Mouse (Mus musculus): ENCODE measurements around the gene Cnnm2.

Gene Cnnm2

DNA sequence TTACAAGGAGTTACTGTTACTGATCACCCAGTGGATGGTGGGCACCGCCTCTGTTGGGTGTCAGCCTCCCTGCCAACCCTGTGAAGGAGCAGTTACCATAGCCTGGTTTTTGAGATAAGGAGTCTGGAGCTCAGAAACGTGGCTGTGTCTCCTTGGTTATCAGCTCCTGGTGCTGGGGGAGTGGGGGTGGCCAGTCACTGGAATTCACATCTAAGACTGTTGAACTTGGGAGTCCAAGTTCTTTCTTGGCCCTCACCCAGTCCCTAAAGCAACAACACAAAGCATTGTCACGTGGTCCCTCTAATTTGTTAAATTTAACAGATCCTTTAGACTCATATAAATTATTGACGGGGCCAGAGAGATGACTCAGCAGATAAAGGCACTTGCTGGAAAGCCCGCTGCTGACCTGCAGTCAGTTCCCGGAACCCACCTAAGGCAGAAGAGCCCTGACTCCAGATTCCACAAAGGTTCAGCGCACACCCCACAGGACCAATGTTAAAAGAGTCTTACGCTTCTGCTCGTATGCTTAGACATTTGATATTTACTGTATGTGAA, 88.1 kb downstream of the Cnnm2 start:
- DNase-seq: no peak

DNA sequence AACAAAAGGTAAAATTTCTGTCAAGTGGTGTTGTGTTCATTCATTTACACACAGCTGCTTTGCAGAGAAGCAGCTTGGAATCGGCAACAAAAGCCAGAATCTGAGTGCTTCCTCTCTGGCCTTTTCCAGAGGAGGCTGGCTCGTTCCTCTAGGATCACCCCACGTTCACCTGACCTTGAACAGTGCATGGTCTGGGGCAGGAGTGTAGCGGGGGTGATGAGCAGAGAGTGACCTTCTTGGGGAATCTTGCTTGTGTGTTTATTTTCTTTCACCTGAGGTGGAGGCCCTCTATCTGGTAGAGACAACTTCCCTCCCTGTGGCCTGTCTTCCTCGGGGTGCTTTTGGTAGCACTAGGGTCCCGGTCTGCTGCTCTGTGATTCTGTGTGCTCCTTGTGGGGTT, 94.8 kb downstream of the Cnnm2 start:
- no peak for DNase-seq

DNA sequence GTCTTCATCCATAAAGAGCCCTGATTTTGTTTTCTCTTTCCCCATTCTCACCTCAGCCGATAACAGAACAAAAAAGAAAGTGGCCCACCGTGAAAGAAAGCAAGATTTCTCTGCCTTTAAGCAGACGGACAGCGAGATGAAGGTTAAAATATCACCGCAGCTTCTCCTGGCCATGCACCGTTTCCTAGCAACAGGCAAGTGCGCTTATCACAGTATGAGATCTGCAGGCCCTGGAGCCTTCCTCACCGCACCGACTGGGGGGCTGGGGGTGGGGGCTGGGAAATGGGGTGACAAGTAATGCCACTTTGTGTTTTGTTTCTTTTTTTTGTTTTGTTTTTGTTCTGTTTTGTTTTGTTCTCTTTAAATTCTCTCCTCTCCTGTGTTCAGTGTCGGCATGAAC, 95.4 kb downstream of the Cnnm2 start:
- no peak for DNase-seq

DNA sequence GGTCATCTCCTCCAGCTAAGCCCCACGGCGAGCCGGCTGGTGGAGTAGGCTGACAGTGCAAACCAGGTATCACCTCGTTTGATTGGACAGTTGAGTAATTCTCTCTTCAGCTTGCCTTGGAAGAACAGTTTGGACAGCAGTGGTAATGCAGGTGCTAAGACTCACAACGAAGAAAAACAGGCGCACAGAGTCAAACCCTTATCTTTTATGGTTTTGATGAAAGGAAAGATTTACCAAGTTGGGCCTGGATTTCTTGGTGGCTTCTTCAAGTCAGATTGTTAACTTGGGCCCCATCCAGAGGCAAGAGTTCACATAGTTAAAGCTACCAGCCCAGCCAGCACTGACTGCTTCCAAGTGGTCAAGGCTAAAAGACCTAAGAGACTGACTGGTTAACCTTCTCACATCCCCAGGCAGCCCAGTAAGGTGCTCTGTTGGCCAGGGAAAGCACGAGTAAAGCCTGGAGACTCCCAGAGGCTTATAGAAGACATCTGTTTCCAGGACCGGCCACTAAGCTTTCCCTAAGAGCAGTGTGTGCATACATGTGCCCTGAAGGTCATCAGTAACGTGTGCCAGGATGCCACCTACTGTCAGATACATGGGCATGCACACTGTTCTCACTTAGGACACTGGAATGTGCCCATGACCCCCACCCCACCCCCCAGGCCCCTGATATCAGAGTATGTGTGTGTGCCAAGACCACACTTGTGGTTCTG, 96.0 kb downstream of the Cnnm2 start:
- DNase-seq: no peak

GRCm38 (mm10) chr19:46858200-46858599, 96.8 kb downstream of the Cnnm2 start:
- no peak for DNase-seq

- no peak for DNase-seq
Observed at GRCm38 (mm10) chr19:46862556-46862955, 101.2 kb downstream of the Cnnm2 start.

DNA sequence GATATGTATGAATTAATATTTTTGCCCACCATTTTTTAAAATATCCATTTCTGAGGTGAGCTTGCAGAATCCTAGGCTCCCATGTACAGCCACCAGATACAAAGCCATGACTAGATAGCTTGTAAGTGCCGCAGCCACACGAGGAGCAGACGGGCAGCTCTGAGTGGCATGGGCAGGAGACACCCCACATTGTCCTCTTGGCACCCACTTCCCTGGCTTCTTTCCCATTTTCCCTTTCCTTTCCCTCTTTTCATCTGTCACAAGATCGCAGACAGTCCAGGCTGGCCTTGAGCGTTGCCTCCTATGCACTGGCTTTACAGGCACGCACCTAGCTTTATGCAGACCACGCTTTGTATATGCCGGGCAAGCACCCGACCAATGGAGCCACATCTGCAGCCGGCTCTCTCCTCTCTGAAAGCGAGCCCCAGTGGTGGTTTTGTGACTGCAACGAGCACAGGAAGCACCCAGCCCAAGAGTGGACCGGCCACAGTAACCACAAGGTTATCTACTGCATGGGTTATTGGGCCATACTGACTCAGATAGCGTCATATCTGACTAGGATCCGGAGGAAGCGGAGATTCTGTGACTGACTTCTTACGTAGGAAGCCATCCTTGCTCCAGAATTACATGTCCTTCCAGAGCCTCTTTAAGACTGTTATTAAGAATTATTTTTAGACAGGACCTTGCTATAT, 102.0 kb downstream of the Cnnm2 start:
- no peak for DNase-seq

DNA sequence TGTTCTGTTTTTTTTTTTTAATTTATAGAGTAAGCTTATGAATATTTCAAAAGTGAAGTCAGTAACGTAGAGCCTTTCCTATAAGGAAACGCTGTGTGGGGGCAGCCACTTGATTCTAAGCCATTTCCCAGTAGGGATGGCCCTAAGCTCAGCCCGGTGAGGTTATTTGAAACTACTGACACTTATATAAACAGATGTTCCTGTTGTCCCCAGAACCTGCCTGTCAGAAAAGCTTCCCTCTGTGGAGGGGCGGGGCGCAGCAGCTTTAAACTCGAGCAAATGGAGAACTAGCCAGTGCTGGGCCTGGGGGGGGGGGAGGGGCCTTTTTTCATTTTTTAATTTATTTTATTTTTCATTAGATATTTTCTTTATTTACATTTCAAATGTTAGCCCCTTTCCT, 102.7 kb downstream of the Cnnm2 start:
- DNase-seq: no peak

DNA sequence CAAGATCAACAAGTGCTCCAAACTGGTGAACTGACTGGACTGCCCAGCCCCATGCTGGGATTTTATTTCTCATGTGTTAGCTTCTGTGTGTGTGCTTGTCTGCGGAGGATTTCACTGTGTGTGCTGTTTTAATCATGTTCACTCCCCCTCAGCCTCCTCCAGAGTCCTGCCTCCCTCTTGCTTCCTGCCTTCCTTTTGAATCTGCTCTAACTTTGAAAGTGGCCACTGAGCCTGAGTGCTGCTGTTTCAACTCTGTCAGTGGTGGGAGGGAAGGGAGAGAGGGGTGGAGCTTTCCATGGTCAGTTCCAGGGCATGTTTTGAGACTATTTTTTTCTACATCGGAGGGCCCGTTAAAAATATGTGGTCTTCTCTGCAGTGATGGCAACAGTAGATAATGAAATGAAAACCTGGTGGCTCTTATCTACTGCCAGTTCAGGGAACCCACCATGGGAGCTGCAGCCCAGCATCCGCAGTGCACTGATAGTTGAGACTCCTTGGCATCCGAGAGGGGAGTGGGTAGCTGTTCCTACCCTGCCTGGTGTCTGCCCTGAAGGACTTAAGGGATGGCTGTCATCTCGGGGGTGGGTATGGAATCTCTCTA, 103.4 kb downstream of the Cnnm2 start:
- DNase-seq: no peak

GRCm38 (mm10) chr19:46865381-46865780, 104.0 kb downstream of the Cnnm2 start:
- DNase-seq: no peak

GRCm38 (mm10) chr19:46869049-46869448, 107.7 kb downstream of the Cnnm2 start:
- DNase-seq: no peak

DNA sequence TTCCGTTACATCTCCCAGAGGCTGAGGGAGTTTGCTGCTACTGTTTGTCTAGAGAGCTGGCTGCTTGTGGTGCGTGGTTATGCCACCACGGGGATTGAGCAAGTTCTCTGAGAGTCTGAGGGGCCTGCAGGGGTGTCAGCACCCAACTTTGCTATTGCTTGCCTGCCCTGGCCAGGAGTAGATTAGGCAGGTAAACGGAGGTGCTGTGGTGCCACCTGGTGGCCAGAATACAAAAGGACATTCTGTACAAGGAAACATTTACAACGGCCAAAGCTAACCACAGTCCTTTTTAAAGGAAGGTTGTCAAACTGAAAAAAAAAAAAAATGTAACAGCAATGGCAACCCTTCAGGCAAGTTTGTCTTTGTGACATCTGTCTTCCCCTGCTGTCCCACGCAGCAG, 108.1 kb downstream of the Cnnm2 start:
- DNase-seq: peak; percentile 63 to 83

DNA sequence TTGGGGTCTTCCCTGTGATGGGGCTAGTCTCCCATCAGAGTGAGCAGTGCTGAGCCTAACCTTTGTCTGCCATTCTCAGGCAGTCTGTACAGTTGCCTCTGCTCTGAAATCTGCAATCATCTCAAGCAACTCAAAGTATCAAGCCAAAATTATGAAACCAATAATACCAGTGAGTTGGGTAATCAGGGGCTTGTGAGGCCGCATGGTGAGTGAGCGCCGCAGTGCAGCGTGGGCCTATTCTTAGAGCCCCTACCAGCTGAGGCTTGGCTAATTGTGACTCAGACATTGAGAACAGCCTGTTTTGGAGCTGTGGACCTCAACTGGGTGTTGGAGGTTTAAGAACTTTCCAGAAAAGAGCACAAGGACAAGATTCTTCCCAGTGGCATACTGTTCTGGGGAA, 109.7 kb downstream of the Cnnm2 start:
- DNase-seq: no peak

GRCm38 (mm10) chr19:46871651-46872050, 110.3 kb downstream of the Cnnm2 start:
- no peak for DNase-seq

GRCm38 (mm10) chr19:46873924-46874323, 112.5 kb downstream of the Cnnm2 start:
- DNase-seq: no peak

DNA sequence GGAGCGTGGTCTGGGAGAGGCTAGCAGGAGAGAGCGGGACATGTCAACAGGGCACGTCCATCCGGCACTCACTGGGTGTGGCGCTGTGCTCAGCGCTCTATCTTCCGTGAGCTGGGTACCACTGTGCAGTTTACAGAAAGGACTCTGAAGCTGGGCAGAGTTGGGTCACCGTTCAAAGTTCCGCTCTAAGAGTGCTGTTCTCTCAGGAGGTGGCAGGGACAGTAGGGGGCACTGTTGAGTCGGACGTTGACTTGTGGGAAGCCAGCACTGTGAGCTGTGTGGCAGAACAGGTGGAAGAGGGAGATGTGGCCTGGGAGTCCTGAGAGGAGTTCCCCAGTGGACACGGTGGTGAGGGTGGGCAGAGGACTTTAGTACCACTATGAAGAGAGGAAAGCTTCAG, 114.4 kb downstream of the Cnnm2 start:
- peak; percentile 63 to 83 for DNase-seq

GRCm38 (mm10) chr19:46877886-46878285, 116.5 kb downstream of the Cnnm2 start:
- DNase-seq: no peak

GRCm38 (mm10) chr19:46878346-46878745, 117.0 kb downstream of the Cnnm2 start:
- DNase-seq: peak; percentile 32 to 50

GRCm38 (mm10) chr19:46879876-46880275, 118.5 kb downstream of the Cnnm2 start:
- DNase-seq: no peak

GRCm38 (mm10) chr19:46885365-46885764, 124.0 kb downstream of the Cnnm2 start:
- DNase-seq: no peak

GRCm38 (mm10) chr19:46886826-46887225, 125.4 kb downstream of the Cnnm2 start:
- no peak for DNase-seq

DNA sequence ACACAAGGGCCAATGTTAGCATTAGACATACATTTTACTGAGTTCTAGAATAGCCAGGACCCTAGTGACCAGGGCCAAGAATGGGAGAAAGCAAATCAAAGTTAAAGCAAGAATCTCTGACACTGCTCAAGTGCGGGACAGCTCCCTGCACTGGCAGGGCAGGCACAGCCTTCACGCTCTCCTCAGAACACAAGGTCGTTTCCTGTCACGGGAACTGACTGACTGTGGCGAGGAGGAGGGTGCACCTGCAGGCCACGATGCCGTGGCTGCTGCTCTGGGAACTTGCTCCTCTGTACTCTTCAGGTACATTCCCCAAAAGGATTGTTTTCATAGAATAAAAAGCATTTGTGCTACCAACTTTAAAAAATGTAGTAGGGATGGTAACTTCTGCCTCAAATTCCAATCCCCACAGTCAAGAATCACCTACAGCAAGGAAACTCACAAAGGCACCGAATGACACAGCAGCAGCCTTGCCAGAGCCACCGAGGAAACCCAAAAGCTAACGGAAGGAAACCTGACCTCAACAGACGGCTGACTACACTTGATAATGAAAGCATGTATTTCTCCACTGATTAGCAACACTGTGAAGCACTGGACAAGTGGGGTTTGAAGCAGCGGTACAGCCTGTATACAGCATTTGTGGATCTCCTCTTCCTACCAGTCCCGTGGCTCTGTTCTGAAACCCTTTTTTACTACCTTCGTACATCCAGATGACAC, 126.6 kb downstream of the Cnnm2 start:
- DNase-seq: peak in 1 of 2 experiments; percentile 22

DNA sequence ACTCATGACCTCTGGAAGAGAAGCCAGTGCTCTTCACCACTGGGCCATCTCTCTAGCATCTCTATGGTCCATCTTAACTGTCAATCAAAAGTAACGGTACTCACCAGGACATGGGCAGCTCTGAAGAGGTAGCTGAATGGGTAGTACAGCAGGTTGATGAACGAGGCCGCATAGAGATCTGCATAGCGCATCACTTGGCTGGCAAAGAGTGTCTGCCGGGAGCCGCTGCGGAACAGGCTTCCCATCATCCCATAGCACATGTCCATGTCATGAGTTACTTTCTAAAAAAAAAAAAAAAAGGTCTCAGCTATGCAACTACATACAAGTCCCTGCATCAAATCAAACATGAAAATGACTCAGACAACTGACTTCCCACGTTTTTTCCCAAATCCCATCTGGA, 128.3 kb downstream of the Cnnm2 start:
- DNase-seq: no peak

Data from spleen, adult 18-20 months (tissue).